Mouse (Mus musculus) limb, embryonic 12.5 days (tissue): ENCODE results near the gene Igfbp2. TPM values are rescaled to one million over a fixed set of nuclear protein-coding genes. Genes with fewer than 3 reads are reported as not detected.
A peak's percentile ranks its signal among the peaks of the same experiment; 100 is the strongest.

Source experiments
- ATAC-seq: fragments of 200-750 bp; cut with Nextera tagmentation; 2 replicates; pipeline ENCODE4 v1.8.0; 2017; ENCODE audit warnings: low read depth, moderate TSS enrichment; ENCODE audit not compliant: insufficient number of reproducible peaks, insufficient read depth, low FRiP score, low TSS enrichment
- H3K27ac ChIP-seq: fragments of 300-500 bp; sonication (generic); 2 replicates; pipeline ENCODE4 v1.5.1; 2016; ENCODE audit warnings: mild to moderate bottlenecking, moderate library complexity
- H3K27me3 ChIP-seq: fragments of 300-500 bp; sonication (generic); 2 replicates; pipeline ENCODE4 v1.6.1; 2016; ENCODE audit warnings: mild to moderate bottlenecking, moderate library complexity
- H3K36me3 ChIP-seq: fragments of 300-500 bp; sonication (generic); 2 replicates; pipeline ENCODE4 v1.6.1; 2016; ENCODE audit warnings: mild to moderate bottlenecking, moderate library complexity
- H3K4me1 ChIP-seq: fragments of 300-500 bp; sonication (generic); replicated peaks from 2 replicates; pipeline ENCODE4 v1.6.1; 2016
- H3K4me2 ChIP-seq: fragments of 300-500 bp; sonication (generic); 2 replicates; pipeline ENCODE4 v1.6.1; 2016; ENCODE audit warnings: mild to moderate bottlenecking, moderate library complexity
- H3K4me3 ChIP-seq: fragments of 300-500 bp; sonication (generic); replicated peaks from 2 replicates; pipeline ENCODE4 v1.5.1; 2016; ENCODE audit warnings: mild to moderate bottlenecking
- H3K9ac ChIP-seq: fragments of 300-500 bp; sonication (generic); replicated peaks from 2 replicates; pipeline ENCODE4 v1.6.1; 2016; ENCODE audit warnings: mild to moderate bottlenecking, moderate library complexity
- H3K9me3 ChIP-seq: fragments of 300-500 bp; sonication (generic); 2 replicates; pipeline ENCODE4 v1.6.1; 2016; ENCODE audit warnings: mild to moderate bottlenecking, moderate library complexity
- whole genome bisulfite sequencing: fragments of 180-500 bp; shearing (Covaris S2); methylation state at CpG from one replicate; pipeline ENCODE4 v1.1.7; 2016; 5-methylcytosine and 5-hydroxymethylcytosine counted together
- polyA plus RNA-seq: library from polyadenylated mRNA; unstranded; fragments of >200 nt; fragmentation: Nextera tagmentation; extraction: Ambion mirVana; gene quantifications from 2 replicates; pipeline ENCODE4 v1.2.1, GENCODE M21; 2016

Igfbp2 gene
- polyA plus RNA-seq, 1 experiment from 2014 or later, result 319 TPM

- H3K27ac ChIP-seq, result no peak overlapping the region
- peaks cover 35% of the 10 kb centered on the region for H3K36me3 ChIP-seq
- H3K4me2 ChIP-seq, result no peak overlapping the region
- H3K9me3 ChIP-seq, result no peaks in the 10 kb centered on the region
- H3K9ac ChIP-seq, result no peak overlapping the region
- ATAC-seq, result no peak
- WGBS, result 57% methylated on average over 5 of the region's 5 CpGs
- peaks cover 5% of the 10 kb centered on the region; the same call in 1 of the 2 replicates for H3K27me3 ChIP-seq
- H3K4me1 ChIP-seq, result peaks cover 38% of the 10 kb centered on the region
- no peak overlapping the region for H3K4me3 ChIP-seq
These were observed 42.1 kb downstream of the Igfbp2 start for GRCm38 (mm10) chr1:72866417-72866816.

- Histone ChIP-seq H3K36me3 (peaks cover 25% of the 10 kb centered on the region), H3K4me1 (peaks cover 46% of the 10 kb centered on the region), H3K9me3 (no peaks in the 10 kb centered on the region), H3K27me3 (peaks cover 12% of the 10 kb centered on the region), H3K4me3 (no peak overlapping the region), H3K9ac (no peak overlapping the region), H3K4me2 (no peak overlapping the region), H3K27ac (no peak overlapping the region)
- no peak for ATAC-seq
- 47% methylated on average over 1 of the region's 1 CpGs for WGBS
These were observed 43.0 kb downstream of the Igfbp2 start for GRCm38 (mm10) chr1:72867346-72867745.

GRCm38 (mm10) chr1:72868429-72869215, 44.3 kb downstream of the Igfbp2 start:
- Histone ChIP-seq H3K4me1 (peaks cover 56% of the 10 kb centered on the region), H3K9ac (no peak overlapping the region), H3K27ac (no peak overlapping the region), H3K4me2 (peak overlapping the region; percentile 93), H3K36me3 (peaks cover 13% of the 10 kb centered on the region), H3K4me3 (no peak overlapping the region), H3K9me3 (no peaks in the 10 kb centered on the region), H3K27me3 (peaks cover 23% of the 10 kb centered on the region)
- 64% methylated on average over 10 of the region's 10 CpGs for WGBS
- no peak for ATAC-seq

GRCm38 (mm10) chr1:72869275-72869674, 45.0 kb downstream of the Igfbp2 start:
- no peak for ATAC-seq

GRCm38 (mm10) chr1:72869681-72870614, 45.6 kb downstream of the Igfbp2 start:
- peaks cover 63% of the 10 kb centered on the region for H3K4me1 ChIP-seq
- H3K9me3 ChIP-seq, result no peaks in the 10 kb centered on the region
- no peak for ATAC-seq
- WGBS, result 7% methylated on average over 22 of the region's 22 CpGs
- 0 out of 2 replicates have a peak overlapping the region, but pooled peaks have one; percentile 34 for H3K9ac ChIP-seq
- peak overlapping the region; percentile 93 for H3K4me2 ChIP-seq
- H3K36me3 ChIP-seq, result 0 out of 2 replicates have a peak, but pooled peaks cover 3% of the 10 kb centered on the region
- H3K27ac ChIP-seq, result no peak overlapping the region
- peaks cover 27% of the 10 kb centered on the region for H3K27me3 ChIP-seq
- peak overlapping the region; percentile 72 for H3K4me3 ChIP-seq

More at GRCm38 (mm10) chr1:72869275-72869674, 45.0 kb downstream of the Igfbp2 start:
- H3K36me3 ChIP-seq, result peaks cover 6% of the 10 kb centered on the region; the same call in 1 of the 2 replicates
- H3K27me3 ChIP-seq, result peaks cover 27% of the 10 kb centered on the region
- H3K9me3 ChIP-seq, result no peaks in the 10 kb centered on the region
- no peak overlapping the region for H3K27ac ChIP-seq
- peaks cover 58% of the 10 kb centered on the region for H3K4me1 ChIP-seq
- peak overlapping the region; percentile 93 for H3K4me2 ChIP-seq
- H3K9ac ChIP-seq, result no peak overlapping the region
- no peak overlapping the region for H3K4me3 ChIP-seq

GRCm38 (mm10) chr1:72870615-72871336, 46.5 kb downstream of the Igfbp2 start:
- Histone ChIP-seq H3K9ac (peak overlapping the region; percentile 34), H3K9me3 (no peaks in the 10 kb centered on the region), H3K4me3 (peak overlapping the region; percentile 72), H3K27ac (0 out of 2 replicates have a peak overlapping the region, but pooled peaks have one; percentile 41), H3K4me1 (peaks cover 71% of the 10 kb centered on the region), H3K27me3 (peaks cover 27% of the 10 kb centered on the region), H3K4me2 (peak overlapping the region; percentile 93), H3K36me3 (0 out of 2 replicates have a peak, but pooled peaks cover 3% of the 10 kb centered on the region)
- 1% methylated on average over 20 of the region's 20 CpGs for WGBS
- ATAC-seq, result peak; percentile 11; the same call in 1 of the 2 replicates

- no peak overlapping the region; the same call in 1 of the 2 replicates for H3K9ac ChIP-seq
- under 1% methylated on average over 6 of the region's 6 CpGs for WGBS
- H3K4me1 ChIP-seq, result peaks cover 73% of the 10 kb centered on the region
- H3K4me2 ChIP-seq, result peak overlapping the region; percentile 93
- ATAC-seq, result no peak
- H3K27ac ChIP-seq, result 0 out of 2 replicates have a peak overlapping the region, but pooled peaks have one; percentile 17
- 0 out of 2 replicates have a peak, but pooled peaks cover 3% of the 10 kb centered on the region for H3K36me3 ChIP-seq
- peak overlapping the region; percentile 72 for H3K4me3 ChIP-seq
- H3K27me3 ChIP-seq, result peaks cover 28% of the 10 kb centered on the region
- no peaks in the 10 kb centered on the region for H3K9me3 ChIP-seq
These were observed 47.0 kb downstream of the Igfbp2 start for GRCm38 (mm10) chr1:72871337-72871696.

GRCm38 (mm10) chr1:72871697-72872411, 47.6 kb downstream of the Igfbp2 start:
- Histone ChIP-seq H3K4me3 (peak overlapping the region; percentile 72), H3K27ac (0 out of 2 replicates have a peak overlapping the region, but pooled peaks have one; percentile 17), H3K9ac (peak overlapping the region; percentile 44; the same call in 1 of the 2 replicates), H3K9me3 (no peaks in the 10 kb centered on the region), H3K36me3 (no peaks in the 10 kb centered on the region), H3K4me2 (peak overlapping the region; percentile 93), H3K27me3 (peaks cover 33% of the 10 kb centered on the region), H3K4me1 (peaks cover 71% of the 10 kb centered on the region)
- no peak for ATAC-seq
- WGBS, result under 1% methylated on average over 34 of the region's 34 CpGs

GRCm38 (mm10) chr1:72872521-72872920, 48.2 kb downstream of the Igfbp2 start:
- Histone ChIP-seq H3K9ac (no peak overlapping the region), H3K9me3 (no peaks in the 10 kb centered on the region), H3K4me1 (peaks cover 68% of the 10 kb centered on the region), H3K27ac (peak overlapping the region; percentile 87), H3K4me3 (peak overlapping the region; percentile 72), H3K36me3 (no peaks in the 10 kb centered on the region), H3K4me2 (peak overlapping the region; percentile 93), H3K27me3 (peaks cover 40% of the 10 kb centered on the region)
- no peak for ATAC-seq
- 0% methylated on average over 8 of the region's 8 CpGs for WGBS

GRCm38 (mm10) chr1:72873078-72873477, 48.8 kb downstream of the Igfbp2 start:
- WGBS, result under 1% methylated on average over 16 of the region's 16 CpGs
- peak overlapping the region; percentile 93 for H3K4me2 ChIP-seq
- peaks cover 40% of the 10 kb centered on the region for H3K27me3 ChIP-seq
- H3K4me1 ChIP-seq, result peaks cover 68% of the 10 kb centered on the region
- H3K9ac ChIP-seq, result peak overlapping the region; percentile 87; the same call in 1 of the 2 replicates
- H3K9me3 ChIP-seq, result no peaks in the 10 kb centered on the region
- H3K36me3 ChIP-seq, result no peaks in the 10 kb centered on the region
- peak overlapping the region; percentile 87 for H3K27ac ChIP-seq
- ATAC-seq, result no peak
- peak overlapping the region; percentile 72 for H3K4me3 ChIP-seq
